Mouse (Mus musculus) forelimb bud, embryonic 11.5 days (tissue): ENCODE results near the gene Smim7.

Experiments
- DNase-seq: peaks from one replicate; pipeline ENCODE4 v3.0.0-alpha.2; 2012; ENCODE audit warnings: low read depth, low spot score

Gene Smim7

DNA sequence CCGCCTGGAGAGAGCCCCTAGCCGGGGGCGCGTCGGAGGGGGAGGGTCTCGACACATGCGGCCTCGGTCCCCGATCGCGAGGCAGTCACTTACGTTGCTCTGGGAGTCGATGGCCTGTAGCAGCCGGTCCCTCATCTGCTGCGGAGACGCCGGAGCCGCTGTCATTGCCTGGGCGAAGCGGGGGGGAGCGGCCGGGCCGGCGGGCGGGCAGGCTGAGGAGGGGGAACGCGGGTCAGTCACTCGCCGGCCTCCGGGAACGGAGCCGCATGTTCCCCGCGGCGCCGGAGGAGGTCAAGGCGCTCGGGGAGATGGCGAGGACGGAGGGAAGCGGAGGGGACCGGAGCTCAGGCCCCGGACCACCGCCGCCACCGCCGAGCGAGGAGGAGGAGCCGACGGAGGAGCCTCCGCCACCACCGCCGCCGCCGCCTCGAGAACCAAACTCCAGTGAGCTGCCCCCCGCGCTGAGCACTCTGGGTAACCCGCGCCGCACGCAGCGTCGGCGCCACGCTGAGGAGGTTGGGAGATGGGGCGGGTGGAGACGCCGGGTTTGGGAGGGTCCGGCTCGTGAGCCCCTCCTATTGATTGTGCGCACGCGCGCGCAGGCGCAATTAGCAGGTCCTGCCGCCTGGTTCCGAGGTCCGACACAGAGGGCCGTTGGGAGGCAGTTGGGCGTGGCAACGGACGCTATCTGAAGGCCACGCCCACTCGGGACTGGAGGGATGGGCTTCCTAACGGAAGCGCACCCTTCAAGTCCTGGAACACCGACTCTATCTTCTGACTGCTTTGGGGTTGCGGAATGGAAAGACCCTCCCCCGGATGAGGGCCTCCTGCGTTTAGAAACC lies 22.9 kb downstream of the Smim7 start, which contains the start of gene Med26:
TSS of gene Med26 (minus strand) at position 469 of the 842 bp plus-strand sequence.
- peak; percentile 99 for DNase-seq

GRCm38 (mm10) chr8:72547122-72547801 lies 23.6 kb downstream of the Smim7 start:
- DNase-seq: no peak

DNA sequence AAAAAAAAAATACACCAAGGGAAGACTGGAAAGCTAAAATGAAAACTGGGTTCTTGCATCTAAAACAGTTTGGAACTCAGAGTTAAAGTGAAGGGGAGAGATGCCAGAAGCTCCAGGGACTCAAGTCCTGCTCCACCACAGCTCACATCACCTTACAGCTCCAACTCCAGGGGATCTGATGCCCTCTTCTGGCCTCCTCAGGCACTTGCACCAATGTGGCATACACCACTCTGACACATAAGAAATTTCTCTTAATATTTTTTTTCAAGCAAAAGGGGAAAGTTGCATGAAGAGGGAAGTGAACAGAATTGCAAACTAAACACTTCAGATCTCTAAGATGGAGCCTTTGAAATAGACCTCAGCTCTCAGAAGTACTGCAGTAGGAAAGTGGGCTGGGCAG lies 31.7 kb downstream of the Smim7 start:
- no peak for DNase-seq

DNA sequence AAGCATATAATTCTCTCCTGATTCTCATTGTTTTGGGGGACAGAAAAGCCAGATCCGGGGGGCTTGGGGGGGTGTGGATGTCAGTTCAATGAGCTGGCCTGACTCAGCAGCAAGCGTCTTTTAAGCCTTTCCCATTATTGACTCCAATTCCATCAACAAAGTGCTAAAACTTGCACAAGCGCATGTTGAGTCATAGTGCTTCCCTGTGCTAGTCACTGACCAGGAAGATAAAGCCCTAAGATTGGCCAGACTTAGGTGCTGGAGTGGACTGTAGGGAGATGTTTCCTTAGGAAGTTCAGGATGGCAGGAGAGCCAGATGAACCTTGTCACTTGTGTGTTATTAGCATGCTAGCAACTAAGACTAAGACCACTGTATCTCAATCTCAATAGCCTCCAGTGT lies 36.0 kb downstream of the Smim7 start:
- no peak for DNase-seq

DNA sequence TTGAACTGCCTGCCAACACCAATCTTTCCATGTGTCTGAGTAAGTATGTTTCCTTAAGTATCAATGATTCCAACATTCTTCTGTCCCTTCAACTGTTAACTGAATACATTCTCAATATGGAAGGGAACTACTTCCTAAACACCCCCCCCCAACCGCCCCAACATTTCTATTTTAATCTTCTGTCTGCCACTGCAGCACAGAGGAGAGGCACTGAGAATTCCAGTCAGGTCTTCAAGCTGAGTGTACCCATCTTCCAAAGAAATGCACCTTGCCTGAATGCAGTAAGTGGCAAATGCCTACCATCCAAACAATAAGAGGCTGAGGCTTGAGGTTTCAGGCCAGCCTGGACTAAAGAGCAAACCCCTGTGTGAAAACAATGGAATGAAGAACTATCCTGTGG lies 38.8 kb downstream of the Smim7 start:
- DNase-seq: no peak

- DNase-seq: no peak
Observed at GRCm38 (mm10) chr8:72521888-72522287, 49.0 kb downstream of the Smim7 start.

- no peak for DNase-seq
Observed at GRCm38 (mm10) chr8:72517421-72517988, 53.4 kb downstream of the Smim7 start.
